Mouse (Mus musculus) CD8-positive naive resting alpha-beta T cell, adult 57 days (primary cell): ENCODE data around the gene Olfr1297. TPM values are rescaled to one million over a fixed set of nuclear protein-coding genes. Genes with fewer than 3 reads are reported as not detected.

ENCODE experiments used
- total RNA-seq: library from RNA; stranded (reverse); gene quantifications from one replicate; pipeline ENCODE4 v1.2.4, GENCODE M21; 2023

The Olfr1297 gene
- total RNA-seq, result not detected

DNA sequence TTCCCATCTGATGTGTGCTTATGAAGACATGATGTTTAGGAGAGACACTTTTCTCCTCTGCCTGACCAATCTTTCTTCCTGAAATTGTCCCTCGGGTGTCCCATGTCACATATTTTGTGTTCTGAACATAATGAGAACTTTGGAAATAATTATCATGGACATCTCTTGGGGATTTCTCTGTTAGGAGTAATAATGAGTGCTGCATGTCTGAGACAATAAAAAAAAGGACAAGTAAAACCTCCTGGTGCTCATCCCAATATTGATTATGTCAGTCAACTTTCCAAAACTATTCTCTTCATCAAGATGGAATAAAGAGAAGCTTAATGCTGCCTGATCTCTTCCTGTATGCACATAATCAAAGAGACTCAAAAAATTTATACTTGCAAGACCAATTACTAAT lies at the start of gene Olfr1297:
Gene Olfr1297 (minus strand): TSS at position 101 of the 400 bp plus-strand sequence.

DNA sequence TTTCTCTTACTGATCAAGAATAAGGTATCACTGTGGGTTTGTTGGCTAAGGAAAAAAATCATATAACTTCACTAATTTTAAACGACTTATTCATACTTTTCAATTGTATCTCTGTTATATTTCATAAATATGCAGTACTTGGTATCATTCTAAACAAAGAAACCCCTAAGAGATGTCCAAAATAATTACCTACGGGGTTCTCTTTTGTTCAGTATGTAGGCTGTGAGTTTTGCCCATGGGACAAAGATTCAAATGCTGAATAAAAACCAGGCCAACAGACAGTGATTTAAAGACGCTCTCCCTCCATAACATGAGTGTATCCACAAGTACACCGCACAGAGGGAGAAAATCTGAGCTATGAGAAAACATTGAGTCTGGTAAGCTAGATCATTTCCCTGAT lies 34.8 kb upstream of the Olfr1297 start, which contains the start of gene Olfr1299:
Gene Olfr1299 (plus strand): TSS at position 301 of the 400 bp plus-strand sequence.

GRCm38 (mm10) chr2:111649101-111649500 lies 22.8 kb upstream of the Olfr1297 start, which contains the start of gene Olfr1298:
Olfr1298 (minus strand) TSS chr2:111649201.

GRCm38 (mm10) chr2:111569581-111569980 lies 56.7 kb downstream of the Olfr1297 start, which contains the start of gene Olfr1295:
Olfr1295 (minus strand) TSS chr2:111569681.

Other genes starting within 250 kb of the Olfr1297 start
- not detected for gene Olfr1286, start 203.4 kb downstream of the Olfr1297 start, total RNA-seq
- gene Olfr1287, start 177.4 kb downstream of the Olfr1297 start, total RNA-seq, result not detected
- gene Olfr1288, start 152.4 kb downstream of the Olfr1297 start, total RNA-seq, result not detected
- gene Olfr1289, start 145.7 kb downstream of the Olfr1297 start, total RNA-seq, result not detected
- not detected for gene Olfr1290, start 132.7 kb downstream of the Olfr1297 start, total RNA-seq
- gene Olfr1291-ps1, start 129.3 kb downstream of the Olfr1297 start, total RNA-seq, result not detected
- gene Olfr1293-ps, start 101.3 kb downstream of the Olfr1297 start, total RNA-seq, result not detected
- gene Olfr1294, start 86.2 kb downstream of the Olfr1297 start, total RNA-seq, result not detected
- gene Olfr1295, start 56.8 kb downstream of the Olfr1297 start, total RNA-seq, result not detected
- gene Olfr1298, start 22.7 kb upstream of the Olfr1297 start, total RNA-seq, result not detected
- not detected for gene Olfr1299, start 34.9 kb upstream of the Olfr1297 start, total RNA-seq
- not detected for gene Olfr1301, start 124.5 kb upstream of the Olfr1297 start, total RNA-seq
- gene Olfr1302, start 150.9 kb upstream of the Olfr1297 start, total RNA-seq, result not detected
- not detected for gene Olfr1303, start 193.8 kb upstream of the Olfr1297 start, total RNA-seq